Mouse (Mus musculus) G1E (cell line): ENCODE measurements around the gene Qrich2. TPM values are rescaled to one million over a fixed set of nuclear protein-coding genes. Genes with fewer than 3 reads are reported as not detected.

ENCODE experiments used
- ATAC-seq: 2 replicates; pipeline ENCODE4 v1.8.0; 2016; ENCODE audit warnings: mild to moderate bottlenecking; ENCODE audit not compliant: insufficient number of reproducible peaks, poor library complexity, low FRiP score, severe bottlenecking; ENCODE audit errors: extremely low read depth
- DNase-seq: peaks from one replicate; pipeline ENCODE4 v3.0.0; 2012; ENCODE audit warnings: low spot score
- H3K27me3 ChIP-seq: 2 replicates; pipeline ENCODE4 v1.6.1; 2012; ENCODE audit warnings: mild to moderate bottlenecking, low read length, inconsistent platforms; ENCODE audit not compliant: insufficient read depth
- H3K36me3 ChIP-seq: replicated peaks from 2 replicates; pipeline ENCODE3; 2012; ENCODE audit warnings: mild to moderate bottlenecking, inconsistent platforms
- H3K4me1 ChIP-seq: 2 replicates; pipeline ENCODE4 v1.6.1; 2012; ENCODE audit warnings: low read depth, low read length, inconsistent platforms, mixed read lengths; ENCODE audit not compliant: insufficient read depth
- H3K4me3 ChIP-seq: 2 replicates; pipeline ENCODE4 v1.5.1; 2012; ENCODE audit warnings: low read depth, mild to moderate bottlenecking, inconsistent platforms, low read length, moderate library complexity, mixed read lengths
- H3K9me3 ChIP-seq: replicated peaks from 2 replicates; pipeline ENCODE4 v1.6.1; 2012; ENCODE audit warnings: inconsistent platforms
- CTCF ChIP-seq: IDR thresholded peaks from 2 replicates; pipeline ENCODE4 v1.5.1; 2012; ENCODE audit warnings: low read depth, low read length, inconsistent platforms, mixed read lengths
- GATA1 ChIP-seq: IDR thresholded peaks from 2 replicates; pipeline ENCODE4 v1.6.1; 2012; ENCODE audit warnings: borderline replicate concordance, low read length, inconsistent platforms, mixed read lengths
- GATA2 ChIP-seq: IDR thresholded peaks from 2 replicates; pipeline ENCODE4 v1.6.1; 2012; ENCODE audit warnings: low read depth, low read length, inconsistent platforms, borderline replicate concordance
- POLR2AphosphoS5 ChIP-seq: IDR thresholded peaks from 2 replicates; pipeline ENCODE4 v1.6.1; 2012; ENCODE audit warnings: low read depth, low read length, inconsistent platforms; ENCODE audit not compliant: insufficient replicate concordance
- TAL1 ChIP-seq: conservative IDR thresholded peaks from 2 replicates; pipeline ENCODE4 v1.6.1; 2012; ENCODE audit warnings: low read depth, low read length, inconsistent platforms, mixed read lengths
- polyA plus RNA-seq: library from polyadenylated mRNA; stranded (reverse); fragments of >175 nt; gene quantifications from 2 replicates; pipeline ENCODE4 v1.2.3, GENCODE M21; 2012
- total RNA-seq, 2 experiments: library from RNA; stranded (forward) in 1 of 2; stranded (reverse) in 1 of 2; fragments of 200-1000 nt in 1 of 2; fragments of >200 nt in 1 of 2; fragmentation: Nextera tagmentation in 1 of 2; gene quantifications; 2 replicates each; pipeline ENCODE4 v1.2.3; 2014 to 2017

Gene Qrich2
- total RNA-seq (2014; fragmentation: Nextera tagmentation), result not detected in 2 replicates
- 0.05 and 0.06 TPM in 2 replicates for total RNA-seq (2017)
- 0.07 and 0.16 TPM in 2 replicates for polyA plus RNA-seq

- H3K4me3 ChIP-seq, result no peak within 1 kb of the TSS
- peaks cover 18% of the 10 kb centered on the region for H3K36me3 ChIP-seq
- no peak for DNase-seq
- TF ChIP-seq POLR2AphosphoS5 (no peak), GATA1 (no peak), TAL1 (no peak), CTCF (no peak), GATA2 (no peak)
- H3K27me3 ChIP-seq, result peaks cover 28% of the 10 kb centered on the region
- no peak for ATAC-seq
- H3K9me3 ChIP-seq, result no peaks in the 10 kb centered on the region
- 0 out of 2 replicates have a peak, but pooled peaks cover 3% of the 10 kb centered on the region for H3K4me1 ChIP-seq
These were observed at the start of gene Qrich2 for GRCm38 (mm10) chr11:116466141-116466540. Gene Qrich2, minus strand, starts transcription at chr11:116466241.

- no peaks in the 10 kb centered on the region for H3K9me3 ChIP-seq
- H3K36me3 ChIP-seq, result no peaks in the 10 kb centered on the region
- no peak for ATAC-seq
- DNase-seq, result no peak
- no peak overlapping the region for H3K4me3 ChIP-seq
- TF ChIP-seq POLR2AphosphoS5 (no peak), TAL1 (no peak), GATA1 (no peak), GATA2 (no peak), CTCF (no peak)
- H3K4me1 ChIP-seq, result peaks cover 35% of the 10 kb centered on the region
- H3K27me3 ChIP-seq, result peaks cover 9% of the 10 kb centered on the region
These were observed 49.4 kb upstream of the Qrich2 start for GRCm38 (mm10) chr11:116515330-116516020.

GRCm38 (mm10) chr11:116513531-116514038 lies 47.5 kb upstream of the Qrich2 start:
- TF ChIP-seq TAL1 (no peak), GATA2 (no peak), CTCF (no peak), GATA1 (no peak), POLR2AphosphoS5 (no peak)
- Histone ChIP-seq H3K4me3 (no peak overlapping the region), H3K4me1 (peaks cover 36% of the 10 kb centered on the region), H3K36me3 (no peaks in the 10 kb centered on the region), H3K9me3 (no peaks in the 10 kb centered on the region), H3K27me3 (peaks cover 2% of the 10 kb centered on the region; the same call in 1 of the 2 replicates)
- DNase-seq, result no peak
- no peak for ATAC-seq

GRCm38 (mm10) chr11:116512987-116513386 lies 46.9 kb upstream of the Qrich2 start:
- ATAC-seq (no peak), DNase-seq (no peak)
- Histone ChIP-seq H3K4me3 (no peak overlapping the region), H3K9me3 (no peaks in the 10 kb centered on the region), H3K4me1 (peaks cover 34% of the 10 kb centered on the region), H3K36me3 (no peaks in the 10 kb centered on the region), H3K27me3 (no peaks in the 10 kb centered on the region)
- TF ChIP-seq TAL1 (no peak), GATA1 (no peak), POLR2AphosphoS5 (no peak), GATA2 (no peak), CTCF (no peak)

GRCm38 (mm10) chr11:116512154-116512553 lies 46.1 kb upstream of the Qrich2 start:
- no peaks in the 10 kb centered on the region for H3K27me3 ChIP-seq
- DNase-seq (no peak), ATAC-seq (no peak)
- H3K4me1 ChIP-seq, result peaks cover 36% of the 10 kb centered on the region
- H3K4me3 ChIP-seq, result no peak overlapping the region
- H3K36me3 ChIP-seq, result no peaks in the 10 kb centered on the region
- no peaks in the 10 kb centered on the region for H3K9me3 ChIP-seq
- no peak for TF ChIP-seq POLR2AphosphoS5
- no peak for TF ChIP-seq TAL1
- TF ChIP-seq GATA2, result no peak

- no peak for TF ChIP-seq TAL1
- no peak for TF ChIP-seq GATA2
- TF ChIP-seq GATA1, result no peak
- TF ChIP-seq CTCF, result no peak
- no peak for TF ChIP-seq POLR2AphosphoS5
- H3K27me3 ChIP-seq, result no peaks in the 10 kb centered on the region
- DNase-seq, result no peak
- no peak overlapping the region for H3K4me3 ChIP-seq
- no peaks in the 10 kb centered on the region for H3K9me3 ChIP-seq
- H3K36me3 ChIP-seq, result no peaks in the 10 kb centered on the region
- no peak for ATAC-seq
- peaks cover 43% of the 10 kb centered on the region for H3K4me1 ChIP-seq
These were observed 45.3 kb upstream of the Qrich2 start for GRCm38 (mm10) chr11:116511301-116511868.
